Mouse (Mus musculus) intestine, postnatal 0 days (tissue): ENCODE results near the gene Prdm16. TPM values are rescaled to one million over a fixed set of nuclear protein-coding genes. Genes with fewer than 3 reads are reported as not detected.

Source experiments
- ATAC-seq: fragments of 200-750 bp; cut with Nextera tagmentation; 2 replicates; pipeline ENCODE4 v1.8.0; 2017; ENCODE audit warnings: mild to moderate bottlenecking, moderate TSS enrichment, moderate library complexity
- H3K27ac ChIP-seq: fragments of 300-500 bp; sonication (generic); 2 replicates; pipeline ENCODE4 v1.5.1; 2014; ENCODE audit warnings: mild to moderate bottlenecking, low read depth, low read length, moderate library complexity
- H3K27me3 ChIP-seq: fragments of 300-500 bp; sonication (generic); replicated peaks from 2 replicates; pipeline ENCODE4 v1.6.1; 2014; ENCODE audit warnings: low read length, mixed read lengths; ENCODE audit not compliant: control insufficient read depth, insufficient read depth
- H3K36me3 ChIP-seq: fragments of 300-500 bp; sonication (generic); 2 replicates; pipeline ENCODE4 v1.6.1; 2014; ENCODE audit warnings: mild to moderate bottlenecking, moderate library complexity; ENCODE audit not compliant: control insufficient read depth, insufficient read depth
- H3K4me1 ChIP-seq: fragments of 300-500 bp; sonication (generic); replicated peaks from 2 replicates; pipeline ENCODE4 v1.6.1; 2014; ENCODE audit warnings: antibody characterized with exemption, low read length, mixed read lengths; ENCODE audit not compliant: control insufficient read depth, insufficient read depth
- H3K4me2 ChIP-seq: fragments of 300-500 bp; sonication (generic); replicated peaks from 2 replicates; pipeline ENCODE4 v1.6.1; 2014; ENCODE audit warnings: low read depth, mild to moderate bottlenecking, moderate library complexity
- H3K4me3 ChIP-seq: fragments of 300-500 bp; sonication (generic); 2 replicates; pipeline ENCODE4 v1.5.1; 2014; ENCODE audit warnings: low read depth, low read length
- H3K9ac ChIP-seq: fragments of 300-500 bp; sonication (generic); 2 replicates; pipeline ENCODE4 v1.6.1; 2014; ENCODE audit warnings: mild to moderate bottlenecking, low read depth, low read length
- H3K9me3 ChIP-seq: fragments of 300-500 bp; sonication (generic); 2 replicates; pipeline ENCODE4 v1.6.1; 2016; ENCODE audit warnings: mixed run types; ENCODE audit not compliant: control insufficient read depth
- CTCF ChIP-seq: sonication (generic); IDR thresholded peaks from 2 replicates; pipeline ENCODE4 v1.5.1; 2016; ENCODE audit warnings: low read depth, mild to moderate bottlenecking, control low read depth, antibody characterized with exemption, moderate library complexity
- WGBS: fragments of 180-500 bp; shearing (Covaris S2); extraction: QIAGEN DNeasy Blood & Tissue Kit; methylation state at CpG from one replicate; pipeline ENCODE4 v1.1.7; 2014; 5-methylcytosine and 5-hydroxymethylcytosine counted together
- polyA plus RNA-seq: library from polyadenylated mRNA; unstranded; fragments of >200 nt; fragmentation: Nextera tagmentation; extraction: Ambion mirVana; gene quantifications from 2 replicates; pipeline ENCODE4 v1.2.1, GENCODE M21; 2015

Gene Prdm16
- polyA plus RNA-seq, 1 experiment from 2014 or later = 9.0 TPM

GRCm38 (mm10) chr4:154401982-154402932 is 234.4 kb downstream of the Prdm16 start:
- ATAC-seq = no peak
- WGBS = 54% methylated on average over 10 of the region's 10 CpGs
- Histone ChIP-seq H3K4me3 (no peak overlapping the region), H3K4me2 (no peak overlapping the region), H3K27ac (no peak overlapping the region), H3K4me1 (peaks cover 9% of the 10 kb centered on the region), H3K9me3 (no peaks in the 10 kb centered on the region), H3K36me3 (no peaks in the 10 kb centered on the region), H3K27me3 (no peaks in the 10 kb centered on the region), H3K9ac (no peak overlapping the region)
- no peak for TF ChIP-seq CTCF

- Histone ChIP-seq H3K27me3 (no peaks in the 10 kb centered on the region), H3K4me1 (peaks cover 9% of the 10 kb centered on the region), H3K4me3 (no peak overlapping the region), H3K36me3 (no peaks in the 10 kb centered on the region), H3K9ac (no peak overlapping the region; the same call in 1 of the 2 replicates), H3K9me3 (no peaks in the 10 kb centered on the region), H3K27ac (no peak overlapping the region), H3K4me2 (no peak overlapping the region)
- no peak for ATAC-seq
- WGBS = 16% methylated on average over 5 of the region's 5 CpGs
- TF ChIP-seq CTCF = no peak
Measured at GRCm38 (mm10) chr4:154401379-154401778, 235.3 kb downstream of the Prdm16 start.

- no peak overlapping the region for H3K9ac ChIP-seq
- peaks cover 9% of the 10 kb centered on the region for H3K4me1 ChIP-seq
- no peak overlapping the region for H3K4me3 ChIP-seq
- peak overlapping the region; percentile 21; the same call in 1 of the 2 replicates for H3K4me2 ChIP-seq
- WGBS = 34% methylated on average over 24 of the region's 24 CpGs
- TF ChIP-seq CTCF = no peak
- H3K27me3 ChIP-seq = no peaks in the 10 kb centered on the region
- ATAC-seq = peak; percentile 21; the same call in 1 of the 2 replicates
- H3K36me3 ChIP-seq = no peaks in the 10 kb centered on the region
- no peak overlapping the region for H3K27ac ChIP-seq
- H3K9me3 ChIP-seq = no peaks in the 10 kb centered on the region
Measured at GRCm38 (mm10) chr4:154400256-154401171, 236.2 kb downstream of the Prdm16 start.

GRCm38 (mm10) chr4:154399634-154400033 is 237.0 kb downstream of the Prdm16 start:
- H3K36me3 ChIP-seq = no peaks in the 10 kb centered on the region
- H3K9ac ChIP-seq = no peak overlapping the region
- H3K27ac ChIP-seq = no peak overlapping the region
- 81% methylated on average over 11 of the region's 11 CpGs for WGBS
- no peak for ATAC-seq
- H3K27me3 ChIP-seq = no peaks in the 10 kb centered on the region
- H3K9me3 ChIP-seq = no peaks in the 10 kb centered on the region
- TF ChIP-seq CTCF = no peak
- H3K4me2 ChIP-seq = no peak overlapping the region
- H3K4me1 ChIP-seq = peaks cover 9% of the 10 kb centered on the region
- no peak overlapping the region for H3K4me3 ChIP-seq

GRCm38 (mm10) chr4:154396652-154397301 is 239.9 kb downstream of the Prdm16 start:
- TF ChIP-seq CTCF = no peak
- no peak overlapping the region for H3K27ac ChIP-seq
- no peaks in the 10 kb centered on the region for H3K36me3 ChIP-seq
- H3K27me3 ChIP-seq = no peaks in the 10 kb centered on the region
- peaks cover 3% of the 10 kb centered on the region; the same call in 1 of the 2 replicates for H3K4me1 ChIP-seq
- no peak for ATAC-seq
- 83% methylated on average over 14 of the region's 14 CpGs for WGBS
- no peak overlapping the region for H3K4me3 ChIP-seq
- no peaks in the 10 kb centered on the region for H3K9me3 ChIP-seq
- no peak overlapping the region for H3K9ac ChIP-seq
- no peak overlapping the region for H3K4me2 ChIP-seq
